Mouse (Mus musculus): ENCODE measurements around the gene Cadm4. TPM values are rescaled to one million over a fixed set of nuclear protein-coding genes. Genes with fewer than 3 reads are reported as not detected.

Gene Cadm4
- polyA plus RNA-seq, 1 experiment from 2014 or later: 44.1 TPM

DNA sequence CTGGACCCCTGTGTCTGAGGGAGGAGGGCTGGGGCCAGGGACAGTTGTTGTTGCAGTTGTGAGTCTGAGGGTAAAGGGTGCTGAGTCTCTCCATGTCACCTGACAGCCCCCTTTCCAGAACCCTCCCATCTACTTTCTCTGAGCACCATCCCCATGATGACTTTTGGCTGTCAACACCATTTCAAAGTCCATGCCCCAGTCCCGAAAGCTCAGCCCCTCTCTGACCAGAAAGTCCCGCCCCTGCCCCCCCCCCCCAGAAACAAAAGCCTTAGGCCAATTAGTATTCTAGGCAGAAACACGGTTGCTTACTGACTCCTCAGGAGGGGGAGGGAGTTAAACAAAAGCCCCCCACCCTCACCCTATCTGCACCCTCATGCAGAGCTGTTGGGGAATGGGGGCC lies 5.6 kb downstream of the Cadm4 start:
- no peak for TF ChIP-seq CTCF (IDR thresholded peaks at IDR 0.05)
- no peak for DNase-seq (ENCODE audit: low read depth, low spot score)
- no peak for ATAC-seq
- ChIA-PET POLR2A (no interaction called here), CTCF (interaction anchor here (0.8 to 1.3 kb wide), 2 partner anchors 11 to 78 kb away, joined by 3 to 4 read pairs; no protein-coding TSS in a partner anchor)
- in situ Hi-C loops (cut with MboI; ENCODE audit: low pct_unique_long_range_greater_than_20kb): no loop called here
- no peaks in the 10 kb centered on the region for H3K27me3 ChIP-seq

DNA sequence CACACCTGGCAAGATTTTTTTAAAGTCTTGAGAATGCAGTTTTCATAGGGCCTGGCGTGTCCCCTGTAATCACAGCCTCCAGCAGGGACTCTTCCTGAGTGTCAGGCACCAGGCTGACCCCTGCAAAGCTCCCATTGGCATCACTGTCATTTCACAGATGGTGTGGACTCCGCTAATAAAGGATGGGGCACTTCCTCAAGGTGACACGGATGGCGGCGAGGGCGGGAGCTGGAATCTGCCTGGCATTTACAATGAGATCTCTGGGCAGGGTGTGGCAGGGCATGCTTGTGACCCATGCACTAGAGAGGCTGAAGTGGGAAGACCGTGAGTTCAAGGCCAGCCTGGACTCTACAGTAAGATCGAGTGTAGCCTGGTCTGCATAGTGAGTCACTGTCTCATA lies 6.5 kb downstream of the Cadm4 start:
- ChIA-PET CTCF (interaction anchor here (1.3 kb wide), 1 partner anchor 10 kb away, joined by 4 read pairs; no protein-coding TSS in a partner anchor), POLR2A (interaction anchor here (0.6 kb wide), 1 partner anchor 313 kb away, joined by 4 read pairs; the partner anchor contains the start of gene Zfp114)
- DNase-seq (ENCODE audit: low read depth, low spot score) (no peak), ATAC-seq (no peak)
- in situ Hi-C loops (cut with MboI; ENCODE audit: low pct_unique_long_range_greater_than_20kb): no loop called here
- H3K27me3 ChIP-seq: no peaks in the 10 kb centered on the region
- no peak for TF ChIP-seq CTCF (IDR thresholded peaks at IDR 0.05)

DNA sequence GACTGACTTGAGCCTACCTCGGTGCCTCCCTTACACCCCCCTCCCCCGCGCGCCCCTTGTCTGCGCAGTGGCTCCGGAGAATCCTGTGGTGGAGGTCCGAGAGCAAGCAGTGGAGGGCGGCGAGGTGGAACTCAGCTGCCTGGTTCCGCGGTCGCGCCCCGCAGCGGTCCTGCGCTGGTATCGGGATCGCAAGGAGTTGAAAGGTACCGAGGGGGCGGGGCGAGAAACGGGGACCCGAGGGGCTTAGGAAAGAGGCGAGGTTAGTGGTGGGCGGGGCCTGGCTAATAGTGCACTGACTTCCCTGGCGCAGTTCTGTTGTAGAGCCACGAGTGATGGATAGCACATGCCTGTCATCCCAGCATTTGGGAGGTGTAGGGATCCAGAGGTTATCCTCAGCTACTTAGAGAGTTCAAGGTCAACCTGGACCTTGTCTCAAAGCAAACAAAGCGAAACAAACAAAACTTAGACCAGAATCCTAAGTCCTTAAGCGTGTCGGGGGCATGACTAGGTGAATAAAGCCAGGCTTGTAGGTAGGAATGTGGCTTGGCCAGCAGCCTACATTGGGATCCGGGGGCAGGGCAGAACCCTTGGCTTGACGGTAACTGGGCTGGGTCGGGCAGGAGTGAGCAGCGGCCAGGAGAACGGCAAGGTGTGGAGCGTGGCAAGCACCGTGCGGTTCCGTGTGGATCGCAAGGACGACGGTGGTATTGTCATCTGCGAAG lies 18.2 kb downstream of the Cadm4 start:
- in situ Hi-C loops (cut with MboI; ENCODE audit: low pct_unique_long_range_greater_than_20kb): no loop called here
- DNase-seq (ENCODE audit: low read depth, low spot score): no peak
- POLR2A ChIA-PET: no interaction called here
- ATAC-seq: no peak
- no peak for TF ChIP-seq CTCF (IDR thresholded peaks at IDR 0.05)
- CTCF ChIA-PET: interaction anchor here (0.8 to 1.9 kb wide), 2 partner anchors 26 kb away, joined by 3 to 9 read pairs; no protein-coding TSS in a partner anchor
- H3K27me3 ChIP-seq: no peaks in the 10 kb centered on the region

GRCm38 (mm10) chr7:24500929-24501328 lies 19.1 kb downstream of the Cadm4 start:
- in situ Hi-C loops (cut with MboI; ENCODE audit: low pct_unique_long_range_greater_than_20kb): no loop called here

GRCm38 (mm10) chr7:24501492-24501891 lies 19.7 kb downstream of the Cadm4 start:
- no peak for TF ChIP-seq CTCF (IDR thresholded peaks at IDR 0.05)
- ChIA-PET POLR2A (interaction anchor here (0.7 kb wide), 1 partner anchor 12 kb away, joined by 3 read pairs; no protein-coding TSS in a partner anchor), CTCF (interaction anchor here (0.7 to 1.9 kb wide), 3 partner anchors 17 to 166 kb away, joined by 3 to 9 read pairs (median 3); no protein-coding TSS in a partner anchor)
- in situ Hi-C loops (cut with MboI; ENCODE audit: low pct_unique_long_range_greater_than_20kb): no loop called here
- DNase-seq (ENCODE audit: low read depth, low spot score): no peak
- no peaks in the 10 kb centered on the region for H3K27me3 ChIP-seq
- ATAC-seq: no peak

More at GRCm38 (mm10) chr7:24500929-24501328, 19.1 kb downstream of the Cadm4 start:
- CTCF ChIA-PET: interaction anchor here (0.7 to 1.9 kb wide), 3 partner anchors 17 to 165 kb away, joined by 3 to 9 read pairs (median 3); no protein-coding TSS in a partner anchor
- TF ChIP-seq CTCF (IDR thresholded peaks at IDR 0.05): no peak
- POLR2A ChIA-PET: no interaction called here
- ATAC-seq: no peak
- no peaks in the 10 kb centered on the region for H3K27me3 ChIP-seq
- no peak for DNase-seq (ENCODE audit: low read depth, low spot score)

GRCm38 (mm10) chr7:24504004-24504403 lies 22.2 kb downstream of the Cadm4 start:
- ATAC-seq: no peak
- no peak for DNase-seq (ENCODE audit: low read depth, low spot score)
- CTCF ChIA-PET: no interaction called here
- in situ Hi-C loops (cut with MboI; ENCODE audit: low pct_unique_long_range_greater_than_20kb): no loop called here
- TF ChIP-seq CTCF (IDR thresholded peaks at IDR 0.05): no peak
- no peaks in the 10 kb centered on the region for H3K27me3 ChIP-seq
- POLR2A ChIA-PET: no interaction called here

DNA sequence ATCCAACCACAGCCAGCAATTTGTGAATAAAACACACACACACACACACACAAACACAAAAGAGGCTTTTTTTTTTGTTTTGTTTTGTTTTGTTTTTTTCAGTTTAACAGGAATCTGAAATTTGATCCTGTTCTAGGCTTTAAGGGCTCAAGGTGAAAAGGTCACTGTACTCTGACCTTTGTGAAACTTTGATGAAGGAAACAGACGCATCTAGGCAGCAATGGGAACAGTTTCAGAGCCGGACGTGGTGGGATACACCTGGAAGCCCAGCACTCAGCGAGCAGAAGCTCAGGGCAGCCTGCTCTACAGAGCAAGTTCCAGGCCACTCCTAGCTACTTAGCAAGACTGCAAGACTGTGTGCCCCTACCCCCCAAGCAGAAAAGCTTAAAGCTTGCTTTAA lies 23.0 kb downstream of the Cadm4 start:
- ATAC-seq (no peak), DNase-seq (ENCODE audit: low read depth, low spot score) (no peak)
- ChIA-PET POLR2A (interaction anchor here (1.2 kb wide), 2 partner anchors 13 to 19 kb away, joined by 3 read pairs; no protein-coding TSS in a partner anchor), CTCF (interaction anchor here (1.5 to 2.1 kb wide), 2 partner anchors 31 to 63 kb away, joined by 5 to 9 read pairs; no protein-coding TSS in a partner anchor)
- H3K27me3 ChIP-seq: no peaks in the 10 kb centered on the region
- TF ChIP-seq CTCF (IDR thresholded peaks at IDR 0.05): no peak
- in situ Hi-C loops (cut with MboI; ENCODE audit: low pct_unique_long_range_greater_than_20kb): no loop called here

DNA sequence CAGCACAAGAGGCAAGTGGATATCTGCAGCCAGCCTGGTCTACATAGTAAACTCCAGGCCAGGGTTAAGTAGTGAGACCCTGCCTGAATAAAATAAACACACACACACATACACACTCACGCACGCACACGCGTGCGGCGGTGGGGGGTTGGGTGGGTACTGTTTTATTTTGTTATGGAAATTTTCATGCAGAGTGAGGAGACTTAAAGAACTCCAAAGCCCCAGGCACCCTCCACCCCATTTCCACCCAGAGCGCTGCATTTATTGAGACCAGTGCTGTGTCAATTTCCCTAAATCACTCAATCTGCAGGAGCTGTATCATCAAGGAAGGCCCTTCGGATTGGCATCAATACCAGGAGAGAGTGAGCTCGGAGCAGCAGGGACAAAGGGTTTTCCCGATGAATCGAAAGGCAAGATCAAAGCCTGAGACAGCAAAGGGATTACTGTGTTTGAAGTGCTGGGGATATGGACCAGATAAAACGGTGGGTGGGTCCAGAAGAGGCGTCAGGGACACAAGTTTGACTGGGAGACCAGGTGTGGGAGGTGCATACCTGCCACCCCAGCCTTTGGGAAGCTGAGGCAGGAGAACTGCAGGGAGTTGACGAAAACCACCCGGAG lies 23.7 kb downstream of the Cadm4 start:
- no peak for TF ChIP-seq CTCF (IDR thresholded peaks at IDR 0.05)
- in situ Hi-C loops (cut with MboI; ENCODE audit: low pct_unique_long_range_greater_than_20kb): no loop called here
- ChIA-PET CTCF (interaction anchor here (1.5 to 2.1 kb wide), 2 partner anchors 32 to 64 kb away, joined by 5 to 9 read pairs; no protein-coding TSS in a partner anchor), POLR2A (interaction anchor here (0.7 to 2.5 kb wide), 4 partner anchors 13 to 26 kb away, joined by 3 to 11 read pairs (median 3); partner anchors contain the start of gene Irgq)
- H3K27me3 ChIP-seq: no peaks in the 10 kb centered on the region
- ATAC-seq: no peak
- DNase-seq (ENCODE audit: low read depth, low spot score): no peak

GRCm38 (mm10) chr7:24506065-24506459 lies 24.2 kb downstream of the Cadm4 start:
- DNase-seq (ENCODE audit: low read depth, low spot score) (no peak), ATAC-seq (no peak)
- ChIA-PET CTCF (interaction anchor here (1.5 to 2.1 kb wide), 2 partner anchors 33 to 64 kb away, joined by 5 to 9 read pairs; no protein-coding TSS in a partner anchor), POLR2A (interaction anchor here (0.6 to 2.5 kb wide), 5 partner anchors 13 to 190 kb away, joined by 3 to 11 read pairs (median 3); partner anchors contain the start of gene Irgq)
- no peak for TF ChIP-seq CTCF (IDR thresholded peaks at IDR 0.05)
- in situ Hi-C loops (cut with MboI; ENCODE audit: low pct_unique_long_range_greater_than_20kb): no loop called here
- H3K27me3 ChIP-seq: no peaks in the 10 kb centered on the region

GRCm38 (mm10) chr7:24506476-24506837 lies 24.6 kb downstream of the Cadm4 start:
- TF ChIP-seq CTCF (IDR thresholded peaks at IDR 0.05): no peak
- ChIA-PET CTCF (interaction anchor here (1.2 to 2.1 kb wide), 4 partner anchors 24 to 65 kb away, joined by 3 to 9 read pairs (median 5); partner anchors contain the start of gene Irgq), POLR2A (interaction anchor here (0.6 to 2.5 kb wide), 5 partner anchors 15 to 190 kb away, joined by 3 to 11 read pairs (median 4); partner anchors contain the start of gene Irgq)
- peak; percentile 1 for ATAC-seq
- no peaks in the 10 kb centered on the region for H3K27me3 ChIP-seq
- peak; percentile 39 for DNase-seq (ENCODE audit: low read depth, low spot score)
- in situ Hi-C loops (cut with MboI; ENCODE audit: low pct_unique_long_range_greater_than_20kb): no loop called here
